In the genomic region with DNA sequence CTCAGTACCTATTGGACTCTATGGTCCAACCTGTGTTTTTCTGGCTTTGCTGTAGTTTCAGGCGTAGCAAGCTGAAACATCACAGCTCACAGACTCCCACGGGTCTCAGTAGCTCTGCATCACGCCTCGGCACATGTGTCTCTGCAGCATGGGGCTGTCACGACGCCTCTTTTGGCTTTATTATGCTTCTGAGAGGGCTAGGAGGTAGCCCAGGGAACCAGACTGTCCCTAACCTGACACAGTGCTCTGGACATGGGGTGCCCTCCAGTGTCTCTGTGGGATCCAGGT, we compare ENCODE assay signal across 8 mouse cellular contexts. TPM values are rescaled to one million over a fixed set of nuclear protein-coding genes. Genes with fewer than 3 reads are reported as not detected.
A peak's percentile ranks its signal among the peaks of the same experiment; 100 is the strongest.
DNase-seq lines count a peak whose midpoint lies in the region; ATAC-seq and TF ChIP-seq lines count a peak whose summit lies in the region.

No protein-coding gene starts in this region.

- peaks cover 74% of the 10 kb centered on the region for H3K4me1 ChIP-seq in forebrain, embryonic 10.5 days
- peaks cover 8% of the 10 kb centered on the region for H3K4me1 ChIP-seq in forebrain, embryonic 11.5 days (replicated peaks; ENCODE audit: control insufficient read depth, insufficient read depth, low read length)
- peaks cover 31% of the 10 kb centered on the region for H3K4me1 ChIP-seq in neural tube, embryonic 11.5 days (ENCODE audit: control insufficient read depth, insufficient read depth, low read length)
- H3K4me1 ChIP-seq in intestine, postnatal 0 days (replicated peaks; ENCODE audit: control insufficient read depth, insufficient read depth, low read length) = 0 out of 2 replicates have a peak, but pooled peaks cover 6% of the 10 kb centered on the region

- no peak overlapping the region for H3K4me2 ChIP-seq in forebrain, embryonic 11.5 days (ENCODE audit: low read depth, low read length, severe bottlenecking)
- H3K4me2 ChIP-seq in neural tube, embryonic 11.5 days (ENCODE audit: low read depth) = peak overlapping the region; percentile 32
- peak overlapping the region; percentile 28; the same call in 1 of the 2 replicates for H3K4me2 ChIP-seq in intestine, postnatal 0 days (replicated peaks; ENCODE audit: low read depth)
- peak overlapping the region; percentile 89 for H3K4me2 ChIP-seq in myocyte (ENCODE audit: low read depth)

- no peak overlapping the region for H3ac ChIP-seq in myocyte (ENCODE audit: control insufficient read depth, insufficient read length)

- peak overlapping the region; percentile 51 for H3K27ac ChIP-seq in forebrain, embryonic 10.5 days
- no peak overlapping the region for H3K27ac ChIP-seq in forebrain, embryonic 11.5 days (ENCODE audit: low read depth, low read length)
- no peak overlapping the region for H3K27ac ChIP-seq in neural tube, embryonic 11.5 days (ENCODE audit: low read depth, low read length)
- H3K27ac ChIP-seq in intestine, postnatal 0 days (ENCODE audit: low read depth, low read length) = no peak overlapping the region

- WGBS in forebrain, embryonic 10.5 days = 73% methylated on average over 6 of the region's 6 CpGs
- 71% methylated on average over 6 of the region's 6 CpGs for WGBS in forebrain, embryonic 11.5 days
- WGBS in neural tube, embryonic 11.5 days = 64% methylated on average over 6 of the region's 6 CpGs
- 69% methylated on average over 6 of the region's 6 CpGs for WGBS in intestine, postnatal 0 days

- H3K9me3 ChIP-seq in forebrain, embryonic 10.5 days = no peaks in the 10 kb centered on the region
- H3K9me3 ChIP-seq in forebrain, embryonic 11.5 days (ENCODE audit: control insufficient read depth, low read length) = no peaks in the 10 kb centered on the region
- no peaks in the 10 kb centered on the region for H3K9me3 ChIP-seq in neural tube, embryonic 11.5 days (ENCODE audit: control insufficient read depth, low read length)
- no peaks in the 10 kb centered on the region for H3K9me3 ChIP-seq in intestine, postnatal 0 days (ENCODE audit: control insufficient read depth)

- no peak for TF ChIP-seq CTCF in intestine, postnatal 0 days (IDR thresholded peaks at IDR 0.05; ENCODE audit: low read depth)

- peaks cover 56% of the 10 kb centered on the region for H3K36me3 ChIP-seq in forebrain, embryonic 10.5 days (replicated peaks)
- peaks cover 5% of the 10 kb centered on the region; the same call in 1 of the 2 replicates for H3K36me3 ChIP-seq in forebrain, embryonic 11.5 days (ENCODE audit: control insufficient read depth, insufficient read depth, low read length)
- peaks cover 10% of the 10 kb centered on the region for H3K36me3 ChIP-seq in neural tube, embryonic 11.5 days (ENCODE audit: control insufficient read depth, insufficient read depth, low read length)
- peaks cover 23% of the 10 kb centered on the region; the same call in 1 of the 2 replicates for H3K36me3 ChIP-seq in intestine, postnatal 0 days (ENCODE audit: control insufficient read depth, insufficient read depth)
- H3K36me3 ChIP-seq in myocyte (ENCODE audit: control insufficient read depth, insufficient read depth) = no peaks in the 10 kb centered on the region

- H3K27me3 ChIP-seq in forebrain, embryonic 10.5 days (ENCODE audit: poor library complexity, severe bottlenecking) = peaks cover 7% of the 10 kb centered on the region
- H3K27me3 ChIP-seq in forebrain, embryonic 11.5 days (ENCODE audit: control insufficient read depth, insufficient read depth, low read length) = no peaks in the 10 kb centered on the region
- H3K27me3 ChIP-seq in neural tube, embryonic 11.5 days (ENCODE audit: control insufficient read depth, insufficient read depth, low read length) = no peaks in the 10 kb centered on the region
- no peaks in the 10 kb centered on the region for H3K27me3 ChIP-seq in intestine, postnatal 0 days (replicated peaks; ENCODE audit: control insufficient read depth, insufficient read depth, low read length)
- H3K27me3 ChIP-seq in myocyte (ENCODE audit: control insufficient read depth, insufficient read depth, insufficient read length) = no peaks in the 10 kb centered on the region

- peak overlapping the region; percentile 93 for H3K4me3 ChIP-seq in forebrain, embryonic 10.5 days
- H3K4me3 ChIP-seq in forebrain, embryonic 11.5 days (ENCODE audit: low read depth, low read length) = no peak overlapping the region
- H3K4me3 ChIP-seq in neural tube, embryonic 11.5 days (ENCODE audit: low read depth, low read length) = no peak overlapping the region; the same call in 1 of the 2 replicates
- H3K4me3 ChIP-seq in intestine, postnatal 0 days (ENCODE audit: low read depth, low read length) = no peak overlapping the region
- H3K4me3 ChIP-seq in myocyte = peak overlapping the region; percentile 78

- no peak for TF ChIP-seq POLR2A in myocyte (IDR thresholded peaks at IDR 0.05; ENCODE audit: insufficient read length, low read depth)

- ATAC-seq in forebrain, embryonic 11.5 days (replicated peaks; ENCODE audit: low FRiP score) = no peak
- ATAC-seq in neural tube, embryonic 11.5 days (ENCODE audit: insufficient read depth, low FRiP score, low TSS enrichment) = no peak
- ATAC-seq in intestine, postnatal 0 days = no peak

- H3K79me2 ChIP-seq in myocyte (ENCODE audit: control insufficient read depth, insufficient read depth) = peaks cover 35% of the 10 kb centered on the region

- H3K9ac ChIP-seq in forebrain, embryonic 11.5 days (ENCODE audit: low read length) = no peak overlapping the region
- peak overlapping the region; percentile 32 for H3K9ac ChIP-seq in neural tube, embryonic 11.5 days (ENCODE audit: low read length)
- H3K9ac ChIP-seq in intestine, postnatal 0 days (ENCODE audit: low read depth, low read length) = no peak overlapping the region

- no peak for DNase-seq in forebrain, embryonic 10.5 days (ENCODE audit: extremely low spot score, low spot score)
- no peak for DNase-seq in forebrain, embryonic 11.5 days (ENCODE audit: low spot score)
- no peak for DNase-seq in neural tube, embryonic 11.5 days (ENCODE audit: low spot score)
- no peak for DNase-seq in neural tube, embryonic 10.5 days (ENCODE audit: extremely low spot score, low spot score)
- no peak for DNase-seq in natural killer cell, adult 2 months (ENCODE audit: low spot score in 2 of 2)
- no peak for DNase-seq in lung, postnatal 25 days (ENCODE audit: low spot score)

TF ChIP-seq in myocyte, 11 proteins besides CTCF, POLR2A, EP300 and RAD21:
- TF ChIP-seq MAX (IDR thresholded peaks at IDR 0.05; ENCODE audit: low read depth) = no peak
- TF ChIP-seq TCF3 (IDR thresholded peaks at IDR 0.05; ENCODE audit: insufficient read length, low read depth) = no peak
- TF ChIP-seq USF1 (IDR thresholded peaks at IDR 0.05; ENCODE audit: low read depth) = no peak
- TF ChIP-seq REST (IDR thresholded peaks at IDR 0.05; ENCODE audit: insufficient read depth, insufficient read length) = no peak

RNA-seq across cellular contexts. Expression of gene Dusp7, which starts 2.9 kb away (rescaled TPM):
- 17.6 and 18.9 TPM in 2 replicates for polyA plus RNA-seq in forebrain, embryonic 10.5 days (2016; fragmentation: Nextera tagmentation; extraction: Ambion mirVana)
- polyA plus RNA-seq in forebrain, embryonic 11.5 days (2014; fragmentation: Nextera tagmentation; extraction: Ambion mirVana) = 26.8 and 27.6 TPM in 2 replicates
- 28.1 and 28.7 TPM in 2 replicates for polyA plus RNA-seq in neural tube, embryonic 11.5 days (2014; fragmentation: Nextera tagmentation; extraction: Ambion mirVana)
- polyA plus RNA-seq in intestine, postnatal 0 days (2015; fragmentation: Nextera tagmentation; extraction: Ambion mirVana) = 4.6 TPM in 2 replicates
- polyA plus RNA-seq in myocyte (2012; fragmentation: generic; extraction: Trizol) = 8.9 TPM

RNA-seq across cellular contexts. Expression of gene Rpl29, which starts 57.9 kb away (rescaled TPM):
- 1,043 and 1,081 TPM in 2 replicates for polyA plus RNA-seq in forebrain, embryonic 10.5 days (2016; fragmentation: Nextera tagmentation; extraction: Ambion mirVana)
- polyA plus RNA-seq in forebrain, embryonic 11.5 days (2014; fragmentation: Nextera tagmentation; extraction: Ambion mirVana) = 879 and 889 TPM in 2 replicates
- 844 and 856 TPM in 2 replicates for polyA plus RNA-seq in neural tube, embryonic 11.5 days (2014; fragmentation: Nextera tagmentation; extraction: Ambion mirVana)
- 539 and 575 TPM in 2 replicates for polyA plus RNA-seq in intestine, postnatal 0 days (2015; fragmentation: Nextera tagmentation; extraction: Ambion mirVana)
- polyA plus RNA-seq in myocyte (2012; fragmentation: generic; extraction: Trizol) = 45.1 TPM

Comparison
In these comparisons a context has a peak if more than half of its experiments do, and no peak if none do; other contexts are left out.
1. H3K4me3 ChIP-seq: peak in forebrain, embryonic 10.5 days (single experiment) and myocyte (single experiment); none in forebrain, embryonic 11.5 days (single experiment), neural tube, embryonic 11.5 days (single experiment) and intestine, postnatal 0 days (single experiment).
2. RNA of gene Rpl29, which starts 57.9 kb away (polyA plus RNA-seq): 1,043 to 1,081 TPM in forebrain, embryonic 10.5 days, 879 to 889 TPM in forebrain, embryonic 11.5 days, 844 to 856 TPM in neural tube, embryonic 11.5 days and 539 to 575 TPM in intestine, postnatal 0 days; 45.1 TPM in myocyte (single experiment); every median in the first group is over 10 times any median in the second.